Mouse (Mus musculus) kidney, postnatal 14 days (tissue): ENCODE measurements around the gene Zfhx3.
A peak's percentile ranks its signal among the peaks of the same experiment; 100 is the strongest.

Experiments
- DNase-seq: peaks from one replicate; pipeline ENCODE4 v3.0.0; 2022; ENCODE audit warnings: mixed read lengths

Zfhx3 gene

GRCm38 (mm10) chr8:108363856-108364255 is 421.4 kb downstream of the Zfhx3 start:
- no peak for DNase-seq

GRCm38 (mm10) chr8:108369081-108369480 is 426.6 kb downstream of the Zfhx3 start:
- peak; percentile 45 for DNase-seq

GRCm38 (mm10) chr8:108370731-108371130 is 428.3 kb downstream of the Zfhx3 start:
- no peak for DNase-seq

GRCm38 (mm10) chr8:108373046-108373445 is 430.6 kb downstream of the Zfhx3 start:
- DNase-seq = no peak

- no peak for DNase-seq
These were observed 435.6 kb downstream of the Zfhx3 start for GRCm38 (mm10) chr8:108378036-108378435.

GRCm38 (mm10) chr8:108383121-108383520 is 440.7 kb downstream of the Zfhx3 start:
- no peak for DNase-seq

- peak; percentile 31 for DNase-seq
These were observed 444.9 kb downstream of the Zfhx3 start for GRCm38 (mm10) chr8:108387160-108387912.

- DNase-seq = no peak
These were observed 445.4 kb downstream of the Zfhx3 start for GRCm38 (mm10) chr8:108387913-108388274.

- no peak for DNase-seq
These were observed 450.5 kb downstream of the Zfhx3 start for GRCm38 (mm10) chr8:108392909-108393308.

GRCm38 (mm10) chr8:108402149-108402548 is 459.7 kb downstream of the Zfhx3 start:
- no peak for DNase-seq

- no peak for DNase-seq
These were observed 464.5 kb downstream of the Zfhx3 start for GRCm38 (mm10) chr8:108406716-108407494.

GRCm38 (mm10) chr8:108419162-108419844 is 476.9 kb downstream of the Zfhx3 start:
- no peak for DNase-seq

GRCm38 (mm10) chr8:108422521-108422920 is 480.1 kb downstream of the Zfhx3 start:
- DNase-seq = peak; percentile 21

GRCm38 (mm10) chr8:108424337-108424736 is 481.9 kb downstream of the Zfhx3 start:
- peak; percentile 42 for DNase-seq

GRCm38 (mm10) chr8:108433321-108433720 is 490.9 kb downstream of the Zfhx3 start:
- DNase-seq = no peak

GRCm38 (mm10) chr8:108434510-108434909 is 492.1 kb downstream of the Zfhx3 start:
- DNase-seq = no peak

GRCm38 (mm10) chr8:108436336-108436735 is 493.9 kb downstream of the Zfhx3 start:
- peak; percentile 50 for DNase-seq

GRCm38 (mm10) chr8:108437316-108437830 is 494.9 kb downstream of the Zfhx3 start:
- DNase-seq = no peak

GRCm38 (mm10) chr8:108440476-108440875 is 498.0 kb downstream of the Zfhx3 start:
- DNase-seq = no peak

GRCm38 (mm10) chr8:108450847-108451246 is 508.4 kb downstream of the Zfhx3 start:
- no peak for DNase-seq

GRCm38 (mm10) chr8:108454561-108455311 is 512.3 kb downstream of the Zfhx3 start:
- no peak for DNase-seq

GRCm38 (mm10) chr8:108466653-108467052 is 524.2 kb downstream of the Zfhx3 start:
- no peak for DNase-seq
